Mouse (Mus musculus): Measurements from ENCODE around the gene Wnt6. TPM values are rescaled to one million over a fixed set of nuclear protein-coding genes. Genes with fewer than 3 reads are reported as not detected.
A peak's percentile ranks its signal among the peaks of the same experiment; 100 is the strongest.

Gene Wnt6
- polyA plus RNA-seq, 1 experiment = 0.60 TPM

DNA sequence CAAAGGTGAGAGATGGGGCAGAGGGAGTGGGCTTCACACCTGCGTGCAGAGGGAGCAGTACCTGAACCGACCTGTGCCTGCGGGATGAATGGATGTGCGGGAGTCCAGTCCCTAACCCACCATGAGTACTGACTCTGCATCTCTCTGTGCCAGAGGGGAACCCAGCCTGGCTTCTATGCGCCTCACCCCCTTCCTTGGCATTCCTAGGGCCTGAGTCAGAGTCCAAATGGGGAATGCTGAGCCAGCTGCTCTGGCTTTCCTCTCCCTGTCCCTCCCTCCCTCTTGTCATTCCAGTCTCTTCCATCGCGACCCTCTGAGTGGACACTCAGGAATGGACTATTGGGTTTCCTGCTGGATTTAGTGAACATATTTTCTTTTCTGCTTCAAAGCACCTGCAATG is 22.4 kb upstream of the Wnt6 start:
- TF ChIP-seq GATA1 (IDR thresholded peaks at IDR 0.05; ENCODE audit: borderline replicate concordance, low read length) (no peak), FLI1 (IDR thresholded peaks at IDR 0.05; ENCODE audit: low read length) (no peak)
- Histone ChIP-seq H3K36me3 (replicated peaks; ENCODE audit: low read length) (no peaks in the 10 kb centered on the region), H3K4me3 (replicated peaks) (peak overlapping the region; percentile 86), H3K27me3 (replicated peaks) (peaks cover 78% of the 10 kb centered on the region), H3K9me3 (no peaks in the 10 kb centered on the region), H3K4me1 (peaks cover 24% of the 10 kb centered on the region)

DNA sequence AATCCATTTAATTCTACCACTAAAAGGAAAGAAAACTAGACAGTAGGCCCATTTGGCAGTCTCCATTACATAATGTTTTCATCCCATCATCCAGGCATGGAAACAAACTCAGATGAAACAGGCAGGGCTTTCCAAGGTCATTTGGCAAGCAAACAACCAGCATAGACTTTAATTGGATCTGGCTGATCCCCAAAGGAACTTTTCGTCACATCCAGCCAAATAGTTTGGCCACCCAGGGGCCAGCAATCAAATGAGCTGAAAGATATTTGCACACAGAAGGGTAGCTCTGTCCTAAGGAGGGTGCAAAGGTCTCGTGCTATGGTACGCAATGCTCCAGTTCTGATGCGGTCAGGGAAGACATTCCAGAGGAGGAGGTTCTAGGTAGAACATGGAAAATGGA is 21.0 kb upstream of the Wnt6 start:
- Histone ChIP-seq H3K36me3 (replicated peaks; ENCODE audit: low read length) (no peaks in the 10 kb centered on the region), H3K4me1 (peaks cover 23% of the 10 kb centered on the region), H3K4me3 (replicated peaks) (no peak overlapping the region), H3K9me3 (no peaks in the 10 kb centered on the region), H3K27me3 (replicated peaks) (peaks cover 71% of the 10 kb centered on the region)
- TF ChIP-seq FLI1 (IDR thresholded peaks at IDR 0.05; ENCODE audit: low read length) (no peak), GATA1 (IDR thresholded peaks at IDR 0.05; ENCODE audit: borderline replicate concordance, low read length) (no peak)

DNA sequence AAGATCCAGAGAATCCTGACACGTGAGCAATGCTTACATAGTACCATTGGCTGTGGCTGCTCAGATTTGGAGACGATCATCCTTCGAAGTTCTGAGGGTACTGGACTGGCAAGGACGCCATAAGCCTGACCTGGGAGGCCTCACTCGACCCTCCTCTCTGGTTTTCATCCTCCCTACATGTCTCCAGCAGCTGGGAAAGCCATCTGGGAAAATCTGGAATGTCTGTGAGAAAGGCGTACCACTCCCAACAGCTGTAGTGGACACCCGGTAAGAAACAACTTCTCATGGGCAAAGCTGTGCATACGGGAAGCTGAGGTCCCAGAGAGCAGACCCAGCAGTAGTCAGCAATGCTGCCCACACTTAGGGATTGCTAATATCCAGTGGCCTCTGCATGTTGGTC is 19.5 kb upstream of the Wnt6 start:
- H3K4me3 ChIP-seq (replicated peaks) = no peak overlapping the region
- H3K27me3 ChIP-seq (replicated peaks) = peaks cover 60% of the 10 kb centered on the region
- no peak for TF ChIP-seq FLI1 (IDR thresholded peaks at IDR 0.05; ENCODE audit: low read length)
- no peak for TF ChIP-seq GATA1 (IDR thresholded peaks at IDR 0.05; ENCODE audit: borderline replicate concordance, low read length)
- H3K36me3 ChIP-seq (replicated peaks; ENCODE audit: low read length) = no peaks in the 10 kb centered on the region
- peaks cover 18% of the 10 kb centered on the region for H3K4me1 ChIP-seq
- no peaks in the 10 kb centered on the region for H3K9me3 ChIP-seq

DNA sequence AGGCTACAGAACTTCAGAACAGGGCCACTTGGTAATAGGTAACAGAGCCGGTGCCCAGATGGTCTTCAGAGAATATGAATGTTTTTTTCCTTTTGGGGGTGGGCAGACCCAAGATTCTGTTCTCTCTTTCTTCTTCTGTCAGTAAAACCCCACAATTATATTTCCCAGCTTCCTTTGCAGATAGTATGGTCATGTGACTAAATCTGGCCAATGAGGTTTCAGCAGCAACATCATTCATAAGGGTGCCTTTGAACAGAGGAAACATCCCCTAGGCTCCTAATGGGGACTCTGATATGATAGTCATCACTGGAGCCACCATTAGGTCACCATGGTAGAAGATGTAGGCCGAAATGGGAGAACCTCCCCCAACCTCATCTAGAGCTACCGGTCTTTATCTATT is 18.9 kb upstream of the Wnt6 start:
- no peak for TF ChIP-seq FLI1 (IDR thresholded peaks at IDR 0.05; ENCODE audit: low read length)
- TF ChIP-seq GATA1 (IDR thresholded peaks at IDR 0.05; ENCODE audit: borderline replicate concordance, low read length) = no peak
- H3K36me3 ChIP-seq (replicated peaks; ENCODE audit: low read length) = no peaks in the 10 kb centered on the region

DNA sequence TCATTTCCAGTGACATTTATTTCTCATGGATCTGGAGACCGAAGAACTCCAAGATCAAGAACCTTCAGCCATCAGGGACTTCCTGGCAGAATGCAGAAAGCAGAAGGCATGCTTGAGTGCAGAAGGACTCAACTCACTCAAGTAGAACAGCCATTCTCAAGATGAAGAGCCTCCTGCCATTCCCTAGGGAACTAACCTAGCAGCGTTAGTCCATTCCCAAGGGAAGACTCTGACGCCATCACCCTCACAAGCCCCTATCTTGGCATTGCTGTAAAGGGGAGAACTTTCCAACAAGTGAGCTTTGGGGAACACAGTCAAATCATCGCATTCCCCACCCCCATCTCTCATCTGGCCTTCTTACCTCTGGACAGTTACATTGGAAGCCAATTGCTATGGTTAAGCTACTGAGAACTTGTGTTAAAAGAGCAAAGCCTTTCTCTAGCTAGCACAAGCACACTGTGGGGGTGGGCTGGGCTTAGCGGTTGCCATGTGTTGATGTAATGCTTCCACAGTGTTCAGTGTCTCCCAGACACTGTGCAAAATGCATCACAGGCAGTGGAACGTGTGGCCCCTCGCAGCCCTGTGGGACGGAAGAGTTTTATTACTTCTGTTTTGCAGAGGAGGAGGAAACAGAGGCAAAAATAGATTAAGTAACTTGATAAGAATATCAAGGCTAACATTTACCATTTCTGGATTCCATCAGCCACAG is 18.3 kb upstream of the Wnt6 start:
- Histone ChIP-seq H3K9me3 (no peaks in the 10 kb centered on the region), H3K4me3 (replicated peaks) (no peak overlapping the region), H3K4me1 (peaks cover 17% of the 10 kb centered on the region), H3K36me3 (replicated peaks; ENCODE audit: low read length) (no peaks in the 10 kb centered on the region), H3K27me3 (replicated peaks) (peaks cover 52% of the 10 kb centered on the region)
- TF ChIP-seq FLI1 (IDR thresholded peaks at IDR 0.05; ENCODE audit: low read length) = no peak
- TF ChIP-seq GATA1 (IDR thresholded peaks at IDR 0.05; ENCODE audit: borderline replicate concordance, low read length) = no peak

More for the DNA sequence above, 18.9 kb upstream of the Wnt6 start:
- Histone ChIP-seq H3K4me3 (replicated peaks) (no peak overlapping the region), H3K9me3 (no peaks in the 10 kb centered on the region), H3K4me1 (peaks cover 18% of the 10 kb centered on the region), H3K27me3 (replicated peaks) (peaks cover 57% of the 10 kb centered on the region)

DNA sequence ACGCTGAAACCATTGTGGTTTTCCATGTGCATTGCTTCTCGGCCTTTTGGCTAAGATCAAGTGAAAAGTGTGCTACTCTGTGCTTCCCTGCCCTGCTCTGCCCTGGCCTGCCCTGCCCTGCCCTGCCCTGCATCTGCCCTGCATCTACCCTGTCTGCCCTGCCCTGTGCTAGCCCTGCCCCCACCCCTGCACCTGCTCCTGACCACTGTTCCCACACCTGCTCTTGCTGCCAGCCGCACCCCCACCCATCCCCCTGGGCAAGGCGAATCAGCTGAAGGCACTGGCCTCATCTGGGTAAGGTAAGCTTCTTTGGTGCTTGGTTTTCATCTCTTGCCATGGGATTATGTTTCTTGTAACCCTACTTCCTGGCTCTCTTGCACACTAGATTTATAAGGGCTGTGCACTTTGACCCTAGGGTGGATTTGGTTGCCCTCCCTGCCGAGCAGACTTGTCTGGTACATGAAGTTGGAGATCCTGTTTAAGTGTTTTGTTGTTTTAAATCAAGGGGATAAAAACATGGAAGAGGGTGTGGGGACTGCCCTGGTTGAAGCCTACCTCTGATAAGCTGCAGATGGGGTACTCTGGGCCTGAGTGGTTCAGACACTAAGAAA is 17.4 kb upstream of the Wnt6 start:
- H3K27me3 ChIP-seq (replicated peaks) = peaks cover 44% of the 10 kb centered on the region
- no peaks in the 10 kb centered on the region for H3K36me3 ChIP-seq (replicated peaks; ENCODE audit: low read length)
- H3K4me1 ChIP-seq = peaks cover 8% of the 10 kb centered on the region
- no peak overlapping the region for H3K4me3 ChIP-seq (replicated peaks)
- TF ChIP-seq FLI1 (IDR thresholded peaks at IDR 0.05; ENCODE audit: low read length) (no peak), GATA1 (IDR thresholded peaks at IDR 0.05; ENCODE audit: borderline replicate concordance, low read length) (no peak)
- no peaks in the 10 kb centered on the region for H3K9me3 ChIP-seq

DNA sequence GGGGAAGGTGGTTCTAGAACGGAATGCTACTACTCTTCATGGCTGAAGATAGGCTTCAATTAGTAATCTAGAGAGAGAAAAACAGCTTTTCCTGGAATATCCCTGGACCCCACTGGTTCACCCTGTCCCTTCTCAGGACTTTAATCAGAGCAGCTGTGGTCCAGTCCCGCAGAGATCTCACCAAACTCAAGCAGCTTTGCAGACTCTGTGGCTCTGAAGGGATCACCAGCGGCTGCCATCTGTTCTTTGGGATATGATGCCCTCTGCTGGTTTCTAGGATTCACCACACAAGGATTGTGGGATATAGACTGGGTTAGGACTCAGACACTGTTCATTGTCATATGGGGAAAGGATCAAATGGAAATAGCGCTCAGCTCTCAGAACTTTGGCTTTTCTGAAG is 11.9 kb upstream of the Wnt6 start:
- Histone ChIP-seq H3K36me3 (replicated peaks; ENCODE audit: low read length) (no peaks in the 10 kb centered on the region), H3K4me3 (replicated peaks) (no peak overlapping the region), H3K9me3 (no peaks in the 10 kb centered on the region), H3K27me3 (replicated peaks) (peaks cover 40% of the 10 kb centered on the region), H3K4me1 (peaks cover 4% of the 10 kb centered on the region; the same call in 1 of the 2 replicates)
- TF ChIP-seq FLI1 (IDR thresholded peaks at IDR 0.05; ENCODE audit: low read length) (no peak), GATA1 (IDR thresholded peaks at IDR 0.05; ENCODE audit: borderline replicate concordance, low read length) (no peak)

DNA sequence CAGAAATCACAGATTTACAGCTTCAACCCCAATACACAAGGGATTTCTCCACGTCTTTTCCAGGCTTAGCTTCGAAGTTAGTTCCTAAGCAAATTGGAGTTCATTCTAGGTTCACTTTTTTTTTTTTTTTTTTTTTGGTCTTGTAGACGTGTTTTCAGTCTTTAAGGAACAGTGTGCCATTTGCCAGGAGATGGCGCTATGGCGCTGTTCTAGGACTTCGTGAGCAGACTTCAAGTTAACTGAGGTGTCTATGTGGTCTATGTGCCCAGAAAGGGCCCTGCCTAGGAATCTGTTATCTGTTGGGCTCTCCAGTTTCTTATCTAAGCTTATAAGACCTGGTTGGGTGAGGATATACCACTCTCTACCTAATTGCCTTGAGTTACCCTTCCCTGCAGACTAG is 8.6 kb upstream of the Wnt6 start:
- Histone ChIP-seq H3K9me3 (peaks cover 4% of the 10 kb centered on the region; the same call in 1 of the 2 replicates), H3K36me3 (replicated peaks; ENCODE audit: low read length) (no peaks in the 10 kb centered on the region)
- TF ChIP-seq FLI1 (IDR thresholded peaks at IDR 0.05; ENCODE audit: low read length) (no peak), GATA1 (IDR thresholded peaks at IDR 0.05; ENCODE audit: borderline replicate concordance, low read length) (no peak)

DNA sequence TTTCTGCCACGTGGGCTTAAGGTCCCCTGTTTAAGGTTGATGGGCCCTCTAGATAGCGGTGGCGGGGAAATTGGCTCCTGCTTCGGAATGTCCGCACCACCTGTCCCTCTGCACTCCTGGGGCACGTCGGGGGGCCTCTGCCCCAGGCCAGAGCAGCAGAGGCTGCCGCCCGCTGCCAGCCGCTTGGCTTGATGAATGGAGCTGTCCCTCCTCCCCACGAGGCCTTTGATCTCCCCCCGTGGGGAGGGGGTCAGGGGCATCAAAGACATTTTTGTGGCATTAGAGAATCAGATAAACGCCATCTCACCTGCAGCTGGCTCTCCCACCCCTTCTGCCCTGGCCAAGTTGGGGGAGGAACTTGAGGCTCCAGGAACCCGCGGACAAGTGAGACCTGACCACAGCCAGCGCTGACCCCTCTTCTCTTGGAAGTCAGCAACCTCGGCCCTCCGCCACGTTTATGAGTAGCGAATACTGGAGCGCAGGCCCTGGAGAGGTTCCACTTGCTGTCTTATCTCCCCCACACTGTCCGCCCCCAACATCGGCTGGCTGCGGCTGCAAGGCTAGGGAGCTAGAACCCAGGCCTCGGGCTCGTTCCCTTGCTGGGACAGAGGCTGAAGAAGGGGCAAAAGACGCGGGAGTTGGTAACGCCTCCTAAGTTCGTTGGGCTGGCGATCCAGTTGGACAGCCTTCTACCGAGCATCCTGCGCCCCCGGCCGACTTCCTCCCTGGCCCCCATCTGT is 795 bp upstream of the Wnt6 start:
- TF ChIP-seq GATA1 (IDR thresholded peaks at IDR 0.05; ENCODE audit: borderline replicate concordance, low read length) (no peak), FLI1 (IDR thresholded peaks at IDR 0.05; ENCODE audit: low read length) (no peak)
- H3K4me3 ChIP-seq (replicated peaks) = no peak overlapping the region
- H3K9me3 ChIP-seq = peaks cover 4% of the 10 kb centered on the region; the same call in 1 of the 2 replicates
- H3K27me3 ChIP-seq (replicated peaks) = peaks cover 96% of the 10 kb centered on the region
- peaks cover 22% of the 10 kb centered on the region for H3K4me1 ChIP-seq
- H3K36me3 ChIP-seq (replicated peaks; ENCODE audit: low read length) = no peaks in the 10 kb centered on the region

More for the DNA sequence above, 8.6 kb upstream of the Wnt6 start:
- Histone ChIP-seq H3K27me3 (replicated peaks) (peaks cover 63% of the 10 kb centered on the region), H3K4me1 (peaks cover 4% of the 10 kb centered on the region; the same call in 1 of the 2 replicates), H3K4me3 (replicated peaks) (no peak overlapping the region)

DNA sequence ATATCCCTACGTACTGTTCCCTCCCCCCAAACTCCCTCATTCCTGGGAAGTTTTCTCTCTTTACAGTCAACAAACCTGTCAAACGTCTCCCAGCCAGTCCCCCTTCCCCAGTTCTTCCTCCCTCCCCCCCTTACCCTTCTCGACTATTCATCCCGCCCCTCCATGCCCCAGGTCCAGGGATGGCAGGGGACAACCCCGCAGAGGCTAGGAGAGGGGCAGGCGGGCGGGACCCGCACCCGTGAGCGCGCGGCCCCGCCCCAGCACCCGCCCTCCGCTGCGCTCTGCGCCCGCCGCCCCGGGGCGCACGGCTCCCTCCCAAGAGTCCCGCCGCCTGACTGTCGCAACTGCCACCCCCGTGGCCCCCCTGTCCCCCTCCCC is 236 bp upstream of the Wnt6 start:
- H3K4me3 ChIP-seq (replicated peaks) = no peak overlapping the region
- peaks cover 98% of the 10 kb centered on the region for H3K27me3 ChIP-seq (replicated peaks)
- TF ChIP-seq FLI1 (IDR thresholded peaks at IDR 0.05; ENCODE audit: low read length) (no peak), GATA1 (IDR thresholded peaks at IDR 0.05; ENCODE audit: borderline replicate concordance, low read length) (no peak)
- H3K36me3 ChIP-seq (replicated peaks; ENCODE audit: low read length) = no peaks in the 10 kb centered on the region
- peaks cover 22% of the 10 kb centered on the region for H3K4me1 ChIP-seq
- peaks cover 4% of the 10 kb centered on the region; the same call in 1 of the 2 replicates for H3K9me3 ChIP-seq

Data from megakaryocyte, embryonic 14.5 days (primary cell).